Mouse (Mus musculus) MEL (cell line): ENCODE measurements around the gene Cep95. TPM values are rescaled to one million over a fixed set of nuclear protein-coding genes. Genes with fewer than 3 reads are reported as not detected.

Source experiments
- DNase-seq: peaks from one replicate; pipeline ENCODE4 v3.0.0; 2011; ENCODE audit warnings: low read depth, low spot score
- H3K27ac ChIP-seq: 2 replicates; pipeline ENCODE4 v1.5.1; 2012; ENCODE audit warnings: low read depth, mild to moderate bottlenecking, control low read depth, low read length, moderate library complexity; ENCODE audit not compliant: control insufficient read depth
- H3K27me3 ChIP-seq, 2 experiments: fragments of 150-350 bp in 1 of 2; sonication (generic) in 1 of 2; 2 replicates each; pipeline ENCODE4 v1.6.1; 2012; ENCODE audit warnings: low read length in 2 of 2, mild to moderate bottlenecking in 2 of 2, improper control_type of control experiment in 1 of 2, moderate library complexity in 1 of 2; ENCODE audit not compliant: insufficient read depth in 2 of 2, control insufficient read depth in 1 of 2
- H3K36me3 ChIP-seq, 2 experiments: 2 replicates each; pipeline ENCODE4 v1.6.1; 2012 to 2014; ENCODE audit warnings: low read length in 2 of 2, improper control_type of control experiment in 1 of 2, inconsistent platforms in 1 of 2, mild to moderate bottlenecking in 1 of 2; ENCODE audit not compliant: insufficient read depth in 2 of 2, control insufficient read depth in 1 of 2
- H3K4me1 ChIP-seq, 2 experiments: fragments of 150-350 bp in 1 of 2; sonication (generic) in 1 of 2; 2 replicates each; pipeline ENCODE4 v1.6.1; 2012; ENCODE audit warnings: low read length in 2 of 2, improper control_type of control experiment in 1 of 2, mild to moderate bottlenecking in 1 of 2; ENCODE audit not compliant: insufficient read depth in 2 of 2, control insufficient read depth in 1 of 2
- H3K4me3 ChIP-seq, 2 experiments: fragments of 150-350 bp in 1 of 2; sonication (generic) in 1 of 2; 2 replicates each; pipeline ENCODE4 v1.5.1; 2012; ENCODE audit warnings: low read depth in 2 of 2, low read length in 2 of 2, mild to moderate bottlenecking in 2 of 2, moderate library complexity in 2 of 2, control low read depth in 1 of 2, improper control_type of control experiment in 1 of 2; ENCODE audit not compliant: control insufficient read depth in 1 of 2, insufficient read depth in 1 of 2
- H3K79me2 ChIP-seq: 2 replicates; pipeline ENCODE4 v1.6.1; 2012; ENCODE audit warnings: mild to moderate bottlenecking, low read length, moderate library complexity; ENCODE audit not compliant: control insufficient read depth, poor library complexity, insufficient read depth
- H3K9ac ChIP-seq: 2 replicates; pipeline ENCODE4 v1.6.1; 2012; ENCODE audit warnings: low read depth, mild to moderate bottlenecking, control low read depth, low read length, moderate library complexity; ENCODE audit not compliant: control insufficient read depth, poor library complexity, severe bottlenecking
- H3K9me3 ChIP-seq: fragments of 150-350 bp; sonication (generic); replicated peaks from 2 replicates; pipeline ENCODE4 v1.6.1; 2012; ENCODE audit warnings: mild to moderate bottlenecking, low read length, improper control_type of control experiment, moderate library complexity; ENCODE audit not compliant: insufficient read depth
- BHLHE40 ChIP-seq: IDR thresholded peaks from 2 replicates; pipeline ENCODE4 v1.6.1; 2012; ENCODE audit warnings: low read depth, mild to moderate bottlenecking, inconsistent platforms, low read length, improper control_type of control experiment, borderline replicate concordance
- CHD1 ChIP-seq: IDR thresholded peaks from 2 replicates; pipeline ENCODE4 v1.6.1; 2012; ENCODE audit warnings: low read depth, mild to moderate bottlenecking, inconsistent platforms, low read length, improper control_type of control experiment
- CTCF ChIP-seq, 3 experiments: IDR thresholded peaks in 2 of 3; conservative IDR thresholded peaks in 1 of 3; 2 replicates each; pipeline ENCODE4 v1.5.1; 2011 to 2012; ENCODE audit warnings: low read length in 3 of 3, low read depth in 2 of 3, mild to moderate bottlenecking in 2 of 3, improper control_type of control experiment in 1 of 3, inconsistent platforms in 1 of 3, mixed read lengths in 1 of 3, moderate library complexity in 1 of 3; ENCODE audit not compliant: control insufficient read depth in 1 of 3, insufficient read depth in 1 of 3, poor library complexity in 1 of 3, severe bottlenecking in 1 of 3
- ELF1 ChIP-seq: IDR thresholded peaks from 2 replicates; pipeline ENCODE4 v1.6.1; 2014; ENCODE audit warnings: low read depth, mild to moderate bottlenecking, inconsistent platforms, low read length, improper control_type of control experiment, moderate library complexity
- EP300 ChIP-seq, 2 experiments: IDR thresholded peaks; 2 replicates each; pipeline ENCODE4 v1.6.1; 2011; ENCODE audit warnings: improper control_type of control experiment in 2 of 2, low read length in 2 of 2, low read depth in 1 of 2, mild to moderate bottlenecking in 1 of 2
- GATA1 ChIP-seq: IDR thresholded peaks from 2 replicates; pipeline ENCODE4 v1.6.1; 2011; ENCODE audit warnings: low read depth, low read length, improper control_type of control experiment
- HCFC1 ChIP-seq: IDR thresholded peaks from 2 replicates; pipeline ENCODE4 v1.6.1; 2012; ENCODE audit warnings: low read depth, mild to moderate bottlenecking, inconsistent platforms, low read length, improper control_type of control experiment, moderate library complexity
- JUND ChIP-seq: IDR thresholded peaks from 2 replicates; pipeline ENCODE4 v1.6.1; 2011; ENCODE audit warnings: low read depth, mild to moderate bottlenecking, improper control_type of control experiment, low read length
- MAX ChIP-seq: IDR thresholded peaks from 2 replicates; pipeline ENCODE4 v1.6.1; 2011; ENCODE audit warnings: low read length, improper control_type of control experiment
- MAZ ChIP-seq: IDR thresholded peaks from 2 replicates; pipeline ENCODE4 v1.6.1; 2012; ENCODE audit warnings: low read depth, mild to moderate bottlenecking, inconsistent platforms, low read length, improper control_type of control experiment
- MYB ChIP-seq: IDR thresholded peaks from 2 replicates; pipeline ENCODE4 v1.6.1; 2011; ENCODE audit warnings: mild to moderate bottlenecking, low read depth, low read length, improper control_type of control experiment
- MYC ChIP-seq: IDR thresholded peaks from 2 replicates; pipeline ENCODE4 v1.6.1; 2011; ENCODE audit warnings: low read depth, mild to moderate bottlenecking, low read length, improper control_type of control experiment, moderate library complexity
- NELFE ChIP-seq: IDR thresholded peaks from 2 replicates; pipeline ENCODE4 v1.6.1; 2011; ENCODE audit warnings: low read depth, low read length, improper control_type of control experiment
- RAD21 ChIP-seq: IDR thresholded peaks from 2 replicates; pipeline ENCODE4 v1.6.1; 2011; ENCODE audit warnings: mild to moderate bottlenecking, low read depth, low read length, improper control_type of control experiment
- SIN3A ChIP-seq: IDR thresholded peaks from 2 replicates; pipeline ENCODE4 v1.6.1; 2012; ENCODE audit warnings: low read length, improper control_type of control experiment, inconsistent platforms
- SMC3 ChIP-seq: IDR thresholded peaks from 2 replicates; pipeline ENCODE4 v1.6.1; 2011; ENCODE audit warnings: low read depth, low read length, improper control_type of control experiment
- TBP ChIP-seq: IDR thresholded peaks from 2 replicates; pipeline ENCODE4 v1.8.0; 2011; ENCODE audit warnings: low read depth, low read length, improper control_type of control experiment
- USF1 ChIP-seq: IDR thresholded peaks from 2 replicates; pipeline ENCODE4 v1.6.1; 2014; ENCODE audit warnings: low read depth, mild to moderate bottlenecking, inconsistent platforms, low read length, improper control_type of control experiment, moderate library complexity
- USF2 ChIP-seq, 2 experiments: IDR thresholded peaks; 2 replicates each; pipeline ENCODE4 v1.6.1; 2011 to 2012; ENCODE audit warnings: improper control_type of control experiment in 2 of 2, low read length in 2 of 2, borderline replicate concordance in 1 of 2, inconsistent platforms in 1 of 2, low read depth in 1 of 2, mild to moderate bottlenecking in 1 of 2; ENCODE audit not compliant: insufficient read depth in 1 of 2
- ZMIZ1 ChIP-seq: IDR thresholded peaks from 2 replicates; pipeline ENCODE4 v1.6.1; 2012; ENCODE audit warnings: low read depth, mild to moderate bottlenecking, inconsistent platforms, low read length, improper control_type of control experiment, moderate library complexity
- ZNF384 ChIP-seq: IDR thresholded peaks from 2 replicates; pipeline ENCODE4 v1.6.1; 2012; ENCODE audit warnings: low read depth, mild to moderate bottlenecking, inconsistent platforms, low read length, improper control_type of control experiment
- polyA plus RNA-seq, 2 experiments: library from polyadenylated mRNA; stranded (reverse) in 1 of 2; unstranded in 1 of 2; fragments of >175 nt in 1 of 2; fragments of >200 nt in 1 of 2; gene quantifications; 2 replicates each; pipeline versions ENCODE4 v1.2.1 to v1.2.4; 2012; ENCODE audit warnings: low replicate concordance in 2 of 2, low read depth in 1 of 2; ENCODE audit not compliant: insufficient read length in 2 of 2, insufficient read depth in 1 of 2, missing spikeins in 1 of 2
- total RNA-seq: library from RNA; depleted of rRNA; stranded (reverse); fragments of 300-350 nt; gene quantifications from 2 replicates; pipeline ENCODE4 v1.2.3, GENCODE M21; 2012

Cep95 gene
- total and polyA plus RNA-seq, 3 experiments = 11.6 to 12.9 TPM; not detected in 1

- no peaks in the 10 kb centered on the region for H3K9me3 ChIP-seq
- peaks cover 0 to 9% of the 10 kb centered on the region in 2 experiments; a peak in 2 of 4 replicates for H3K36me3 ChIP-seq
- H3K9ac ChIP-seq = no peak overlapping the region
- H3K27ac ChIP-seq = no peak overlapping the region
- no peaks in the 10 kb centered on the region for H3K79me2 ChIP-seq
- TF ChIP-seq ZNF384 (no peak), TBP (no peak), USF1 (no peak), MYC (no peak), MYB (no peak), CHD1 (no peak), USF2 (IDR thresholded peaks at IDR 0.05; ENCODE audit: borderline replicate concordance in 1 of 2, insufficient read depth in 1 of 2, low read depth in 1 of 2, low read length in 2 of 2) (no peak), HCFC1 (no peak), GATA1 (no peak), MAX (no peak), RAD21 (no peak), CTCF (IDR thresholded peaks at IDR 0.05 in 2 of 3, conservative IDR thresholded peaks at IDR 0.05 in 1 of 3; ENCODE audit: control insufficient read depth in 1 of 3, insufficient read depth in 1 of 3, low read depth in 2 of 3, low read length in 3 of 3, poor library complexity in 1 of 3, severe bottlenecking in 1 of 3) (no peak), ELF1 (no peak), SIN3A (no peak), BHLHE40 (no peak), NELFE (no peak), ZMIZ1 (no peak), JUND (no peak)
- TF ChIP-seq, all 39 proteins: peak for 0
- no peak overlapping the region for H3K4me3 ChIP-seq
- H3K27me3 ChIP-seq = no peaks in the 10 kb centered on the region
- H3K4me1 ChIP-seq = no peaks in the 10 kb centered on the region
- no peak for DNase-seq
Measured at GRCm38 (mm10) chr11:106815331-106815730, 26.3 kb downstream of the Cep95 start.

- no peak for DNase-seq
- Histone ChIP-seq H3K27me3 (no peaks in the 10 kb centered on the region), H3K4me1 (no peaks in the 10 kb centered on the region), H3K36me3 (peaks cover 0 to 9% of the 10 kb centered on the region in 2 experiments; a peak in 2 of 4 replicates), H3K27ac (no peak overlapping the region), H3K4me3 (no peak overlapping the region), H3K79me2 (no peaks in the 10 kb centered on the region), H3K9me3 (no peaks in the 10 kb centered on the region), H3K9ac (no peak overlapping the region)
- no peak for TF ChIP-seq EP300 (IDR thresholded peaks at IDR 0.05; ENCODE audit: low read depth in 1 of 2, low read length in 2 of 2)
- TF ChIP-seq SMC3 = no peak
- TF ChIP-seq MAZ = no peak
Measured at GRCm38 (mm10) chr11:106815761-106816160, 26.7 kb downstream of the Cep95 start.
